Mouse (Mus musculus): ENCODE measurements at regions not wholly inside any gene's neighbourhood (a gene's known extent, or its start where the extent isn't known, plus 50 kb on each side); places are given as distances from the start of the nearest gene placed in this dataset.
A peak's percentile ranks its signal among the peaks of the same experiment; 100 is the strongest.

DNA sequence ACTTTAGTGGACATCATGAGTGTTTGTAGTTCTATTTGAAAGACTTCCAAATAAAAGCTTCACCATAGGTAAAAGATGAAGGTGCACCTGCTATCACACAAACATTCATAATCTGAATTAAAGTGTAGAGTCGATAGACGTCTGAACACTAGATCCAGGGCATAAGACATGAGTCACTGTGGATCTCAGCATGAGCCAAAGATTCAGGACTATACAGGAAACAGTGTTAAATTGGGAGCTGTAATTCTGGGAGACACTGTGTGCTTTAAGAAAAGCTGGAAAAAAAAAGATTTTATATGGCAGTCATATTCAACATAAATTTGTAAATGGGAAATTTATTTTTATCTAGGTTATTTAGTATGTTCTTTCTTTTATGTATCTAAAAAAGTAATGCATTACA, 160.5 kb downstream of the Pdha2 start:
- DNase-seq = no peak

GRCm38 (mm10) chr3:141014262-141014547, 197.9 kb downstream of the Pdha2 start:
- no peak for DNase-seq

- DNase-seq = no peak
These were observed 198.5 kb downstream of the Pdha2 start for GRCm38 (mm10) chr3:141013521-141014261.

DNA sequence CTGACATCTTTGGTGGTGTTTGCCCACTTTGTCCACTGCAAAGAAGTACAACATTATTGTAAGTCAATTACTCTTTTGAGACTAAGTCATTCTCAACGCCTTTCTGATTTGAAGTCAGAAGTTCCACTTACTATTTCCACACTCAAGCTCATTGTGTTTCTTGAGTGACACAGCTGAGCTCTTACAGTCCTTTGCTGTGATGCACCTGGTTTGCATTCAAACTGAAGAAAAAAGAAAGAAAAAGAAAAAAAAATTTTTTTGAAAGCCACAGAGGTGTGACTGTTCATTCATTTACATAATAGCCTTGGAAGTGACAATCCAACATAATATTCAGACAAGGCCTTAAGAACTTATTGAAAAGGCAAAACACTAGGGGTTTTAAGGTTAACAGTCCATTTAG, 199.2 kb downstream of the Pdha2 start:
- no peak for DNase-seq

DNA sequence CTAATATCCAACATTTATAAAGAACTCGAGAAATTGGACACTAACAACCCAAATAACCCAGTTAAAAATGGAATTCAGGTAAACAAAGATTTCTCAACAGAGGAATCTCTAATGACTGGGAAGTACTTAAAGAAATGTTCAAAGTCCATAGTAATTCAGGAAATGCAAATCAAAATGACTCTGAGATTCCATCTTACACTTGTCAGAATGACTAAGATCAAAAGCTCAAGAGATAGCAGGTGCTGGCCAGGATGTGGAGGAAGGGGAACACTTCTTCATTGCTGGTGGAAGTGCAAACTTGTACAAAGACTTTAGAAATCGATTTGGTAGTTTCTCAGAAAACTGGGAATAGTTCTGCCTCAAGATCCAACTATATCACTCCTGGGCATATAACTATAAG, 203.4 kb downstream of the Pdha2 start:
- DNase-seq = no peak

- DNase-seq = no peak
These were observed 206.3 kb downstream of the Pdha2 start for GRCm38 (mm10) chr3:141005885-141006284.

DNA sequence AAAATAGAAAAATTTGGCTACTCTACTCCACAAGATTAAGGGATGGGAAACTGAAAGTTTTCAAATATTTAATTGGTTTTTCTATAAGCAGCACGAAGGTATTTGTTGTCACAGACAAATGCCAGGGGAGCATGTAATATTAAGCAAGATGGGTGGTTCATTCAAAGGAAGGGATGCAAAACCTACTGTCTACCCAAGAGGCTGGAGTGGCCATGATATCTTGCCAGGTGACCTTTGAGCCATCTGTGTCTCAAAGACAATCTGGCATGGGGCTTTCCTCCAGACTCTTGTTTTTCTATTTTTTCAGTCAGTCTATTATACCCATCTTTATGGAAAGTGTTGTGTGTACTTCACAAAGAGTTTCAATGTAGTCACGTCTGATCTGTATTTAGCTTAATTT, 208.6 kb downstream of the Pdha2 start:
- no peak for DNase-seq

- DNase-seq = no peak
These were observed 223.9 kb downstream of the Pdha2 start for GRCm38 (mm10) chr3:140988247-140988646.

GRCm38 (mm10) chr3:140973519-140973918, 238.6 kb downstream of the Pdha2 start:
- peak in 1 of 2 experiments; percentile 1 for DNase-seq

DNA sequence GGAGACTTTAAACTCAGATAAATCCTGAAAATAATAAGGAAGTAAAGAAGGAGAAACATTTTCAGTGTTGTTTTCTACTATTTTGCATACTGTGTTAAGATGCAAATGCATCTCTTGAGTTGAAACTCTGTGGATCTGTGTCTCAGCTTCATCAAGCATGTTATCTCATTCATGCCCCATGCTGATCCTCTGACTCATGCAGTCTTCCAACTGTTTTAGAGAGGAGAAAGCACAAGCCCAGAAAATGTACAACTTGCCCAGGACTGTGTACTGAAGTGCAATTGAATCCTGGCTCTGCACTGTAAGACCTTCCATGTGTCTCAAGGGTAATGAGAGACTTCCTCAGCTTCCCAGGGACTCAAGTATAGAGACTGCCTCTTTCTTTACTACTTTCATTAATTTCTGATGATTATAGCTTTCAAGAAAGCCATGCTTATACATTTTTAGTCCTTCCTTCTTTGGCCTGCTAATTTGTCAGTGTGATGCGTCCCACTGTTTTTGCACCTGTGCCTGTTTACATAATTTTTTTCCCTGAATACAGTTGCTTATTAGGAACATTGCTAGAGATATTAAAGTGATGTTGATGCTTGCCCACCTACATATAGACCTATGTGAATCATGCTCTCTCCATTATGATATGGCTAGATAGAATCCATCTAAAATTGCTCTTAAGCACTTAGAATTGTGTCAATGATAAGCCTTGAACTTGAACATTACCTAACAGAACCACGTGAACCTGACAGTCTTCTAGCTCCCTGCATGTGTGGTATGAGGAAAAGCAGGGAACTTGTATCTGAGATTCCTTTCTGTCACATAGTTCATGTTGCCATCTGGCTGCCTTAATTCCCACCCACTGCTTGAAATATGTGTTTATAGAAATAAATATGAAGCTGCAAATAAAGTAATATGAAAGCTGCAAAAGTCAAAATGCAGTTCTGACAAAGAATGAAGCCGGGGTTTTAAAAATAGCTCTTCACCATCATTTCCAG, 242.0 kb downstream of the Pdha2 start:
- no peak for DNase-seq

- DNase-seq = no peak
These were observed 243.6 kb downstream of the Pdha2 start for GRCm38 (mm10) chr3:140968556-140968955.

GRCm38 (mm10) chr3:140957666-140958065, 254.5 kb downstream of the Pdha2 start:
- no peak for DNase-seq

DNA sequence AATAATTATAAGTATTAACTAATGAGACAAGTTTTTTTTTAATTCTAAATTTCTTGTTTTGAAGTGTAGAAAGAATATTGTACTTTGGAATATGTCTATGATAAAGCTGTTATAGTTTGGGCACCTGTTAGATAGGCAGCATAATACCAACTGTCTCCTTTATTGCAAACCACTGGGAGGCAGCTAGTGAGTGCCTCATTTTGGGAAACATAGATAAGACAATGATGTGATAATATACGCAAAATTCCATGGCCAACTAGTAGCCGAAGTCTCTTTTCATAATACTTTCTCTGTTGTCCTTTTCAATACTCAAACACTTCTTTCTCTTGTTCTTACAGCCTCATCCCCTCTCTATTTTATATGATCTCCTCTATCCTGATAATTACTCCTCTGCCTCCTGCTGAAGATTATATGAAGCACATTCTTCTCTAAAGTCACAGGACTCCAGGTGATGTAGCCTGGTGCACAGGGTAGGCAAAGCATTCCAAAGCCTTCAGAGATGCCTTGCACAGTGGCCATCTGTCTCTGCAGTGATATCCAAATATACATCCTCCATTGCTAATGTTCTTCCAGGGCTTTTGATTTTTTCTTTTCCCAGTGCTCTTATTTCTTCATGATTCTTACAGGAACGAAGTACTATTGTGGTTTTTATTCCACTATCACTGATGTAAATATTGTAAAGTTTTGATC, 259.9 kb downstream of the Pdha2 start:
- DNase-seq = no peak

- DNase-seq = no peak
These were observed 261.1 kb downstream of the Pdha2 start for GRCm38 (mm10) chr3:140951024-140951423.

DNA sequence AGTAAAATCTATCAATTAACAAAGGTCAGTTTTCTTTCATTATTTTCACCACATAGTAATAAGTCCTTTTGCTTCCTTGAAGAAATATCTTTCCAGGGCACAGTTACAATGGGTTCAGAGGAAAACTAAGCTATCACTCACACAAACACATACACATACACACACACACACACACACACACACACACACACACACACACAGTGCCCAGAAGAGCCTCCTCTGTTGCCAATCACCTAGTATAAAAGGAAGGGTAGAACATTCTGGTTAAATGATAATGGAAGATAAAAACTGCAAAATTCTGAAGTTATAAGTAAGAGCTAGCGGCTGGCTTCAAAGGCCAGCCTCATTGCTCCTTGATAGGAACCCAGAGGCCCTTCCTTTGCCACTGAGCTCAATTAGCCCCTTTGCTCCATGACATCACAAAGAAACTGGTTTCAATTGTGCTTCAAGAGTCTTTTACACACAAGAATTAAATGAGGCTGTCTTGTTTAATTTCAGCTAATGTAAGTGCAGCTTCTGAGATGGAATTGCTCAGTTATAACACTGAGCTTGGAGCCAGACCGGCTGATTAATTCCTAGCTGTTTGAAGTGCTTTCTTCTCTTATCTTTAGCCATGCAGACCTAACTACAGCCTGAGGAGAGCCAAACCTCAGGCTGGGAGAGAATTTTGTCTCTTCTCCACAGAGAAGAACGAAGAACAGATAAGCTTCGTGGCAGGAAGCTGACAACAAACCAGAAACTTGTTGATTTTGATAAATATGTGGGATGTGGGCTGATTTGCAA, 262.1 kb downstream of the Pdha2 start:
- DNase-seq = no peak

DNA sequence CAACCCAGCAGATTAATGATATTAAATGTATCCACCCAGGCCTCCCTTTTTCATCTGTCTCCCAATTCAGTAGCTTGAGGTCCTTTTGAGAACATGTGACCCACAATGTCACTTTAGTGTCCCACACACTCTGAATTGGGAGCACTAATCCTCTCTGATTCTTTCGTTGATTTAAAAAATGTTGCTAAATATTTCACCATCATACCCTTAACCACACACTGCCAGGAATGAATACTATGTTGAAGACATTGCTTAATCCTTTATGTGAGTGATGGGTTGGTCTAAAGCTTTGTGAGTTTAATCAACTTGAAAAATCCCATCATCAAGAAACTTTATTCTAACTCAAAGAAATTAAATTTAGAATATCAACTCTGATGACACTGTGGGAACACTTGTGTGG, 269.7 kb downstream of the Pdha2 start:
- no peak for DNase-seq

DNA sequence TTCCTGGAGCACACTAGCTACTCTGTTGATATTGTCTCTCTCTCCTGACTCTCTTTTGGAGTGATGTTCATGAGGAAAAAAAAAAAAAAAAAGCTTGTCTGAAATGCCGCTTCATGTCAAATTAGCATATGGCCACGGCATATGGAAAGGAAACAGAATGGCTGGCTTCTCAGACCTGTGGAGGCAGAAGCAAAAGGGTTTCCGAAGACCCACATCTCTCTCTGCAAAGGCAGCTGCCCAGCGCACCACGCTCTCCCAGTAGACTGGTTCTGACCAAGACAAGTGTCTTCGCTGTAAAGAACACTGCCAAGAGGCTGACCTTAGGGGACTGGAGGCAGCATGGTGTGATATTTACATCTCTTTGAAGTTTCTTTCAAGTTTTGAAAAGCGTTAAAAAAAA, 270.3 kb downstream of the Pdha2 start:
- DNase-seq = no peak

DNA sequence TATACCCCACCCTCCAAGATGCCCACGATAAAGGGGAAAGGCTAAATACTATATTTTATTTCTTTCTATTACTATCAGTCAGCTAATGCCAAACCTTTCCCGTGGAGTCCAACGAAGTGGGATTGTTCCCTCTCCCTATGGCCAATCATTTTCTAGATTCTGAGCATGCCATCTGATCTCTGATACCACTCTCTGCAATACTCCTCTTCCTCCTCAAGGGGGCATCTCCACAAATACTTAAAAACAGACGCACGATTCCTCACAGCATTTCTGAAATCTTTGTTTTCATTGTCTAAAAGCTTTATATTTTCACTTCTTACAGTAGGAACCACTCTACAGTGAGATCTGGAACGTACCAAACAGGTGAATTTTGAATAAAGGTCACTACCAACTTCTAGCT, 270.8 kb downstream of the Pdha2 start:
- no peak for DNase-seq

DNA sequence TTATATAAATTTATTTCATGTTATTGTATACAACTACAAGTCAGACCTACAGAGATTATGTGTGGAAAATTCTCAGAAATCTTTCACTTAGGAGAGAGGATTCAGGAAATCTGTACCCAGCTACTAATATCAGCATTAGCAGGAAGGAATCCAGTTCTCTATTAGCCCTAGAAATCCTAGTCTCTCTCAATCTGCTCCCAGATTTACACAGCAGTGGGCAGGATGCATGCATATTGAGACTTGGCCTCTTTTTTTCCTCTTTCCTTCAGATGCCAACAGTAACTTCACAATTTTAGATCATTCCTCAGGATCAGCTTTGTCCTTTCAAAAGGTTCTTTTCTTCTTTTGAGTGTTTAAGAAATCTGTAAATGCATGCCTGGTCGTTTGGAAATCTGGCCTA, 279.0 kb downstream of the Pdha2 start:
- no peak for DNase-seq

DNA sequence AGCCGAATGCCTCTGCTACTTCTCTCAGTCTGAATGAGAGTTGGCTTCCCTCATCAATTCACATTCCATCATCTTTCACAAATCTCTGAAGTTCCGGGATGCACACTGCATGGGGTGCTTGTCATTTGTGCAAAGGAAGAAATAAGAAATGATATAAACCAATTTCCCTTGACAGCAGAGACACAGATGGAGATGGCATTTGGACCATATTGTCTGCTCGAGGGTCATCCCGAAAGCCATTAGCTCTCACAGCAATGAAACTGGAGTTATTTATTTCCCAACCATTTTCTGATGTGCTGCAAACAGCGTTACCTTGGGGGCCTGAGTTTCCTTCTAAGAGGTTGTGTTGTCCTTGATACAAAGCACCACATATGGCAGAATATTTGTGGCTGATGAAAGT, 285.5 kb downstream of the Pdha2 start:
- no peak for DNase-seq

DNA sequence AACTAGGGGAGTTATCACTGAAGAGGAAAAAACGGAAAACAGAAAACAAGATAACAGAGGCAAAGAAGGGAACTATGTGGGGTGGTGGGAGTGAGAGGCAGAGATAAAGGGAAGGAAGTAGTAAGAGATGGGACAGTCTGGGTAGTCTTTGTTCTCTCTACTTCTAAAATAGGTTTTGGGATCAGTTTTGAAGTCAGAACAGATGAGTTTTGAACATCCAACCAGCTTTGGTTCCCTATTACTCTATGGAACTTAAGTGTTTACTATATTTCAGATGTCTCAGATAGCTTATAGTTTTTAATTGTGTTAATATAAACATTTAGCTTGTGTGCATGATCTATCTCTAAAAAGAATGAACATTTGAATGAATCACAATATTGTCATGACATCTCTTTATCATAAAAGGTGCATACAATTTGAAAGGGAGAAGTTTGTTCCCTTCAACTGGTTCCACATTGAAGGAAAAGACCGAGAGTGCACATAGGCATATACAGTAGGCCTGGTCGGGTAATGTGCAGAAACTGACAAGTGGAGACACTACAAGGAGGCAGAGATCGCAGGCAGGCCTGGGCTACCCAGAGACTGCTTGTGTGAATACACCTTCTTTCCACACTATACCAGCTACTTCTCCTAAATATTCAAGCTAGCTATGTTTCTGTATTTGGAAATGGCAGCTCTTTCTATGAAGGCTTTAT, 335.8 kb downstream of the Pdha2 start:
- DNase-seq = no peak

Measured in heart, adult 18-20 months (tissue).